Mouse (Mus musculus) hindbrain, embryonic 16.5 days (tissue): ENCODE results near the gene Wdr31. TPM values are rescaled to one million over a fixed set of nuclear protein-coding genes. Genes with fewer than 3 reads are reported as not detected.

ENCODE experiments used
- polyA plus RNA-seq: library from polyadenylated mRNA; unstranded; fragments of >200 nt; fragmentation: Nextera tagmentation; extraction: Ambion mirVana; gene quantifications from 2 replicates; pipeline ENCODE4 v1.2.1, GENCODE M21; 2015

The Wdr31 gene
- polyA plus RNA-seq, 1 experiment from 2014 or later, result 16.0 TPM

Other genes starting within 250 kb of the Wdr31 start
- 26.5 and 31.5 TPM in 2 replicates for gene Zfp37, start 239.8 kb downstream of the Wdr31 start, polyA plus RNA-seq
- gene Slc31a2, start 208.3 kb downstream of the Wdr31 start, polyA plus RNA-seq, result 17.7 and 18.2 TPM in 2 replicates
- gene Fkbp15, start 110.3 kb downstream of the Wdr31 start, polyA plus RNA-seq, result 22.9 and 24.6 TPM in 2 replicates
- gene Slc31a1, start 110.2 kb downstream of the Wdr31 start, polyA plus RNA-seq, result 50.0 and 51.1 TPM in 2 replicates
- 71.0 and 72.2 TPM in 2 replicates for gene Cdc26, start 62.3 kb downstream of the Wdr31 start, polyA plus RNA-seq
- gene Prpf4, start 62.1 kb downstream of the Wdr31 start, polyA plus RNA-seq, result 12.4 and 15.8 TPM in 2 replicates
- gene Rnf183, start 35.6 kb downstream of the Wdr31 start, polyA plus RNA-seq, result 0.29 TPM in 1 of 2 replicates, not detected in the other
- 0.63 and 0.80 TPM in 2 replicates for gene Bspry, start 9.2 kb upstream of the Wdr31 start, polyA plus RNA-seq
- gene Hdhd3, start 32.6 kb upstream of the Wdr31 start, polyA plus RNA-seq, result 11.2 and 11.5 TPM in 2 replicates
- gene Alad, start 49.0 kb upstream of the Wdr31 start, polyA plus RNA-seq, result 72.2 and 75.6 TPM in 2 replicates
- gene Pole3, start 54.2 kb upstream of the Wdr31 start, polyA plus RNA-seq, result 61.8 and 62.3 TPM in 2 replicates
- gene 4933430I17Rik, start 54.5 kb upstream of the Wdr31 start, polyA plus RNA-seq, result 0.53 and 0.71 TPM in 2 replicates
- 58.1 and 64.6 TPM in 2 replicates for gene Rgs3, start 89.0 kb upstream of the Wdr31 start, polyA plus RNA-seq